Mouse (Mus musculus) bone marrow macrophage, adult 2 months (primary cell): ENCODE measurements around the gene Fnbp4.

Experiments
- CTCF ChIP-seq: IDR thresholded peaks from 2 replicates; pipeline ENCODE4 v1.5.1; 2012; ENCODE audit warnings: low read depth, mild to moderate bottlenecking, low read length, moderate library complexity
- POLR2A ChIP-seq: IDR thresholded peaks from 2 replicates; pipeline ENCODE4 v1.6.1; 2012; ENCODE audit warnings: mild to moderate bottlenecking, low read depth, low read length, borderline replicate concordance

DNA sequence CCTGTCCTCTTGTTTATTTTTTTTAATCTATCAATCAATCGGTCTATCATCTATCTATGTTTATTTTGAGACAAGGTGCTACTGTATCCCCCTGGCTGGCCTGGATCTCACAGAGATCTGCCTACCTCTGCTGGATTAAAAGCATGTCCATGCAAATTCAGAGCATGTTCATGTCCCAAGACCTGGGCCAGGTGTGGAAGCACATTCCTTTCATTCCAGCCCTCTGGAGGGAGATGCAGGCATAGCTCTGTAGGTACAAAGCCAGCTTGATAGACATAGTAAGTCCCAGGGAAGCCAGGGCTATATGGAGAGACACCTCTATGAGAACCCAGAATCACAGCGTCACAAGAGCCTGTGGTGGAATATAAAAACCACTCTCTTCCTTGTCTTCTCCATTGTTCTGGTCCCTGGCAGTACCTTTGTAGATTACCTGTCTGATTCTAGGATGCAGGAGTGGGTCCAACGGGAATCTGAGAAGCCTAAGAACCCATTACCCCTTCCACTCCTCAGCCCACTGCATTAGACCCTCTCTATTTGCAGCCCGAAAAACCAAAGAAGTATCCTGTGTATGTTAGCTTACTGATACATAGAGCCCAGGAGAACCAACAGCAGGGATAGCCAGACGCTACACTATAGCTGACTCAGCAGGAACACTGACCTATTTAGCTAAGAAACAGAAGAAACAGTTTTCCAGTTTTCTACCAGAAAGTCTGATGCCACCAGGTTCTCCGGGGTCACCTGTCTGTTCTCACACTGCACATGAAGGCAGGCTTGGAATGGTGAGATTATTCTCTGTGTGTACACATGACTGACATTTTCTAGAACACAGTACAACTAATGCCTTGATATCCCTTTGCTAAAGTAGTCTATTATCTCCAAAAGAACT is 63.3 kb downstream of the Fnbp4 start:
- TF ChIP-seq POLR2A (no peak), CTCF (no peak)
